Mouse (Mus musculus) heart, postnatal 14 days (tissue): ENCODE measurements around the gene Echdc1. TPM values are rescaled to one million over a fixed set of nuclear protein-coding genes. Genes with fewer than 3 reads are reported as not detected.
"Not testable (repeated sequence)": the region's sequence is repeated elsewhere in the genome, so short reads cannot be mapped to it uniquely, and the experiment has no call there.

Experiments
- DNase-seq, 2 experiments: peaks; one replicate each; pipeline ENCODE4 v3.0.0; 2021 to 2022
- intact Hi-C: fragments of 180-260 bp; cut with DNase I; formaldehyde crosslinking; loops from one replicate; pipeline ENCODE4 v1.15.1; 2025
- total RNA-seq, 2 experiments: library from RNA; stranded (reverse); gene quantifications; 2 replicates each; pipeline ENCODE4 v1.2.3; 2021

Gene Echdc1
- total RNA-seq, 2 experiments from 2014 or later = 28.1 to 28.5 TPM

GRCm38 (mm10) chr10:29394890-29395289 lies 81.9 kb downstream of the Echdc1 start:
- intact Hi-C loops, DNase-seq: not testable (repeated sequence)

Other genes starting within 250 kb of the Echdc1 start
- not detected for gene Soga3, start 169.3 kb upstream of the Echdc1 start, total RNA-seq
- gene Gm49353, start 114.2 kb upstream of the Echdc1 start, total RNA-seq = not detected
- gene 9330159F19Rik, start 101.6 kb upstream of the Echdc1 start, total RNA-seq = under 1 TPM; 0.07 TPM
- 10 to 100 TPM; 53.7 to 59.1 TPM for gene Rnf146, start 49.3 kb downstream of the Echdc1 start, total RNA-seq
- under 1 TPM; 0.22 to 0.36 TPM for gene Rspo3, start 222.7 kb downstream of the Echdc1 start, total RNA-seq